Mouse (Mus musculus) cerebellum, adult 18-20 months (tissue): ENCODE measurements around the gene Uaca.
A peak's percentile ranks its signal among the peaks of the same experiment; 100 is the strongest.

Experiments
- DNase-seq, 2 experiments: peaks; one replicate each; pipeline ENCODE4 v3.0.0; 2021

Uaca gene

GRCm38 (mm10) chr9:60887389-60887811 is 93.1 kb downstream of the Uaca start:
- DNase-seq: no peak

- DNase-seq: no peak
Observed at GRCm38 (mm10) chr9:60893511-60893910, 99.2 kb downstream of the Uaca start.

- DNase-seq: peak; percentile 54 to 57
Observed at GRCm38 (mm10) chr9:60895486-60896110, 101.3 kb downstream of the Uaca start.

GRCm38 (mm10) chr9:60898291-60899020 is 104.1 kb downstream of the Uaca start:
- DNase-seq: no peak

GRCm38 (mm10) chr9:60899201-60899600 is 104.9 kb downstream of the Uaca start:
- DNase-seq: no peak

GRCm38 (mm10) chr9:60899797-60900459 is 105.6 kb downstream of the Uaca start:
- no peak for DNase-seq

GRCm38 (mm10) chr9:60912266-60912665 is 117.9 kb downstream of the Uaca start:
- no peak for DNase-seq

- DNase-seq: no peak
Observed at GRCm38 (mm10) chr9:60913626-60914025, 119.3 kb downstream of the Uaca start.

GRCm38 (mm10) chr9:60919936-60920672 is 125.8 kb downstream of the Uaca start:
- no peak for DNase-seq

- no peak for DNase-seq
Observed at GRCm38 (mm10) chr9:60920673-60921062, 126.3 kb downstream of the Uaca start.

GRCm38 (mm10) chr9:60921287-60921686 is 126.9 kb downstream of the Uaca start:
- DNase-seq: no peak

GRCm38 (mm10) chr9:60921831-60922230 is 127.5 kb downstream of the Uaca start:
- no peak for DNase-seq

GRCm38 (mm10) chr9:60926301-60926700 is 132.0 kb downstream of the Uaca start:
- no peak for DNase-seq

GRCm38 (mm10) chr9:60929290-60929983 is 135.1 kb downstream of the Uaca start:
- DNase-seq: no peak
